Mouse (Mus musculus) C2C12 (cell line): ENCODE data around the gene Rrm2. TPM values are rescaled to one million over a fixed set of nuclear protein-coding genes. Genes with fewer than 3 reads are reported as not detected.
"Not testable (repeated sequence)": the region's sequence is repeated elsewhere in the genome, so short reads cannot be mapped to it uniquely, and the experiment has no call there.

Source experiments
- H3K27me3 ChIP-seq: one replicate; pipeline ENCODE4 v1.6.1; 2011; ENCODE audit not compliant: control insufficient read depth, insufficient read depth, insufficient read length
- H3K36me3 ChIP-seq: one replicate; pipeline ENCODE4 v1.6.1; 2011; ENCODE audit not compliant: control insufficient read depth, insufficient read depth
- H3K4me3 ChIP-seq: one replicate; pipeline ENCODE4 v1.5.1; 2011; ENCODE audit warnings: mild to moderate bottlenecking, control low read depth; ENCODE audit not compliant: poor library complexity, insufficient read depth, severe bottlenecking
- H3K79me2 ChIP-seq: one replicate; pipeline ENCODE4 v1.6.1; 2011; ENCODE audit not compliant: control insufficient read depth, insufficient read depth
- H3K79me3 ChIP-seq: one replicate; pipeline ENCODE4 v1.6.1; 2011; ENCODE audit warnings: low read depth, control low read depth
- H3ac ChIP-seq: one replicate; pipeline ENCODE3; 2011; ENCODE audit warnings: low read depth; ENCODE audit not compliant: control insufficient read depth, insufficient read length
- CEBPB ChIP-seq: IDR thresholded peaks from one replicate; pipeline ENCODE4 v1.6.1; 2011; ENCODE audit warnings: low read depth, mild to moderate bottlenecking, control low read depth, moderate library complexity
- CTCF ChIP-seq: IDR thresholded peaks from one replicate; pipeline ENCODE4 v1.5.1; 2011; ENCODE audit not compliant: control insufficient read depth, insufficient read depth, insufficient read length
- FOSL1 ChIP-seq: IDR thresholded peaks from one replicate; pipeline ENCODE4 v1.8.0; 2011; ENCODE audit warnings: mild to moderate bottlenecking, low read length; ENCODE audit not compliant: poor library complexity, insufficient read depth, severe bottlenecking
- MAX ChIP-seq: IDR thresholded peaks from one replicate; pipeline ENCODE4 v1.6.1; 2011; ENCODE audit warnings: mild to moderate bottlenecking, control low read depth
- MYOD1 ChIP-seq: IDR thresholded peaks from one replicate; pipeline ENCODE4 v1.6.1; 2011; ENCODE audit warnings: low read depth; ENCODE audit not compliant: control insufficient read depth, insufficient read length
- MYOG ChIP-seq: IDR thresholded peaks from one replicate; pipeline ENCODE4 v1.6.1; 2011; ENCODE audit not compliant: control insufficient read depth, insufficient read length; ENCODE audit errors: extremely low read depth
- USF1 ChIP-seq: IDR thresholded peaks from one replicate; pipeline ENCODE4 v1.6.1; 2011; ENCODE audit warnings: low read depth, mild to moderate bottlenecking, control low read depth, moderate library complexity
- polyA plus RNA-seq: library from polyadenylated mRNA; unstranded; fragments of >200 nt; fragmentation: generic; extraction: Trizol; gene quantifications from one replicate; pipeline ENCODE4 v1.2.1, GENCODE M21; 2012; ENCODE audit warnings: missing spikeins

Gene Rrm2
- polyA plus RNA-seq, 1 experiment, result 437 TPM

- Histone ChIP-seq H3K79me3 (no peaks in the 10 kb centered on the region), H3K27me3 (no peaks in the 10 kb centered on the region), H3ac (no peak overlapping the region), H3K36me3 (no peaks in the 10 kb centered on the region), H3K4me3 (no peak overlapping the region), H3K79me2 (no peaks in the 10 kb centered on the region)
- no peak for TF ChIP-seq FOSL1
Observed at GRCm38 (mm10) chr12:24736956-24737355, 28.9 kb downstream of the Rrm2 start.

- H3K79me3 ChIP-seq, result no peaks in the 10 kb centered on the region
- no peak for TF ChIP-seq MYOG
- no peak for TF ChIP-seq USF1
- TF ChIP-seq MAX, result no peak
- TF ChIP-seq CEBPB, result no peak
- no peak for TF ChIP-seq MYOD1
- TF ChIP-seq FOSL1, result no peak
- TF ChIP-seq CTCF, result no peak
- no peak overlapping the region for H3K4me3 ChIP-seq
- no peaks in the 10 kb centered on the region for H3K36me3 ChIP-seq
- H3K79me2 ChIP-seq, result no peaks in the 10 kb centered on the region
- no peak overlapping the region for H3ac ChIP-seq
- H3K27me3 ChIP-seq, result no peaks in the 10 kb centered on the region
Observed at GRCm38 (mm10) chr12:24739963-24740362, 31.9 kb downstream of the Rrm2 start.

- not testable (repeated sequence) for H3ac ChIP-seq, H3K36me3 ChIP-seq, H3K4me3 ChIP-seq, H3K79me3 ChIP-seq, H3K27me3 ChIP-seq, H3K79me2 ChIP-seq
Observed at GRCm38 (mm10) chr12:24741535-24741934, 33.5 kb downstream of the Rrm2 start.

DNA sequence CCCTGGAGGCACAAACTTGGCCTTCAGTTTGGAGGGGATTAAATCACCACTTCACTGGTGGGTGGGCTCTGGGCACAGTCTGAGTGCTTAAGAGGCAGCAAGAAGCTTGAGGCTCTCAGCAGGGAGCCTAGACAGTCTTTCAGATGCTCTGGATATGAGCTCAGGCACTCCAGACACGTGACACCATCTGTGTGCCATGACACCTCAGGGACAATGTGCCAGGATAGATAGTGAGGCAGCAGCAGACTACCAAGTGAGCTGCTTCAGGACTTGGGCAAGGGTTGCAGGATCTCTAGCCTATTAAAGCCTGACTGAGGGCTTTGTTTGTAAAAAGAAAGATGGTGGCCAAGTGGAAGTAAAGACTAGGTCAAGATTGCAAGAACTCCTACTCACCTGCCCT lies 36.3 kb downstream of the Rrm2 start:
- no peak overlapping the region for H3K4me3 ChIP-seq
- no peaks in the 10 kb centered on the region for H3K27me3 ChIP-seq
- no peaks in the 10 kb centered on the region for H3K79me2 ChIP-seq
- no peak overlapping the region for H3ac ChIP-seq
- no peaks in the 10 kb centered on the region for H3K79me3 ChIP-seq
- H3K36me3 ChIP-seq, result no peaks in the 10 kb centered on the region
- TF ChIP-seq MAX (no peak), MYOD1 (no peak), FOSL1 (no peak), CEBPB (no peak), USF1 (no peak), CTCF (no peak), MYOG (no peak)

DNA sequence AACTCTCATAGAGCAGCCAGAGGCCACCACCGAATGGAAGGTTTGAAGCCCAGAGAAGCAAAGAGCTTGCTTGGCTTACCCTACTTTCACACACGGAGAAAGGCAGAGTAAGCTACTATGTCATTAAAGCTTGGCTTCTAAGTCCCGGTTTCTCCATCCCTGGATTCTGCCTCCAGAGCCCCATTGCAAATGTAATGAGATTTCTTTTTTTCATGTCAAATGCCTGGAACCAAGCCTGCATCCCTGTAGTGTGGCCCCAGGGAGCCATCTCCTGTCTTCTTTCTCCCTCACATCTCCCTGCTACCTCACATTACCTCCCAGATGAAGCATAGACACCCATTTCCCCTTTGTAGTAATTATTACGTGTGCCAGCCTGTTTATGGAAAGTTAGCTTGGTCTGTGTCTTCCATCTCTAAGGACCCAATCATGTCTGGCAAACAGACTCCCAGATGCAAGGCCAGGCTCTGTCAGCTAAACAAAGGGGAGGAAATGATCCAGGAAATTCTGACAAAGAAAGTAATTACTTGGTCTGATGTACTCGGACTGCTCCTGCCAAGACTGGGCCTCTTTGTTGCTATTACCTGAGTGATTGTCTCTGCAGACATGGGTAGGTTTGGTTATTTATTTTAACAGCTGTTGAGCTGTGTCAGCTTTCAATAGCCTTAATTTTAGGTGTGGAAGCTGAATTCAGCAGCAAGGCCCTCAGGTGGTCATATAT lies 38.7 kb downstream of the Rrm2 start:
- TF ChIP-seq USF1 (no peak), MYOG (no peak), CEBPB (no peak), CTCF (no peak), MYOD1 (no peak), FOSL1 (no peak), MAX (no peak)
- no peaks in the 10 kb centered on the region for H3K79me3 ChIP-seq
- no peaks in the 10 kb centered on the region for H3K27me3 ChIP-seq
- H3ac ChIP-seq, result no peak overlapping the region
- no peaks in the 10 kb centered on the region for H3K79me2 ChIP-seq
- H3K36me3 ChIP-seq, result no peaks in the 10 kb centered on the region
- H3K4me3 ChIP-seq, result no peak overlapping the region

DNA sequence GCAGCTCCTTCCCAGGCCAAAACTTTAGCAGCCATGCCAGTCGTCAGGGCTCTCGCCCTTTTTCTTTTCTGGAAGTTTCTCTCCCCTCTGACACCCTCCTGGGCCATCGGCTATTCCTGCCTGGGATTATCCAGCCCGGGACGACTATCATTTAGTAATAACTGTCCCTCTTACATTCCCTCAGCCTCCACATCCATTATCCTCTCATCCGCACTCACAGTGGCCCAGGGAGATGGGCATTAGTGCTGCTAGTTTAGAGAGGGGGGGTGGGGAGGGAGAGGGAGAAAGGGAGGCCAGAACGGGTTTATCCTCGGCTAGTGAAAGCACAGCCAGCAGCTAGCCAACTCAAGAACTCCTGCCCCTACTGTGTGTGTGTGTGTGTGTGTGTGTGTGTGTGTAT lies 39.3 kb downstream of the Rrm2 start:
- no peak overlapping the region for H3ac ChIP-seq
- TF ChIP-seq CTCF (no peak), FOSL1 (no peak), MYOD1 (no peak), MYOG (no peak), USF1 (no peak), CEBPB (no peak), MAX (no peak)
- no peaks in the 10 kb centered on the region for H3K79me3 ChIP-seq
- H3K79me2 ChIP-seq, result no peaks in the 10 kb centered on the region
- no peaks in the 10 kb centered on the region for H3K27me3 ChIP-seq
- no peak overlapping the region for H3K4me3 ChIP-seq
- no peaks in the 10 kb centered on the region for H3K36me3 ChIP-seq
